Comparison of ENCODE assay signal across 12 mouse cellular contexts in genomic region chr12:54080996-54081395, GRCm38 (mm10).
"Had no signal": no experiment of that assay in that cellular context is flagged by ENCODE, and none has a peak within 500 bp of the region (broad histone marks: within the 10 kb centered on the region; RNA-seq: fewer than 3 reads in every experiment).

No protein-coding gene starts in this region.

- DNase-seq: retina, postnatal 1 day; right cerebral cortex, adult 18-20 months; right cerebral cortex, postnatal 14 days; right cerebral cortex, postnatal 25 days; right cerebral cortex, postnatal 4 days; spleen, adult 18-20 months; thymus, adult 18-20 months; thymus, adult 2 months; thymus, postnatal 14 days; thymus, postnatal 25 days; thymus, postnatal 36 days; thymus, postnatal 4 days had no signal
